Mouse (Mus musculus) lung, postnatal 0 days (tissue): ENCODE data around the gene Ctnnbl1.

Source experiments
- CTCF ChIP-seq: IDR thresholded peaks from 2 replicates; pipeline ENCODE4 v1.5.1; 2016; ENCODE audit warnings: antibody characterized with exemption, mild to moderate bottlenecking
- EP300 ChIP-seq: IDR thresholded peaks from 2 replicates; pipeline ENCODE4 v1.6.1; 2016; ENCODE audit warnings: antibody characterized with exemption, mild to moderate bottlenecking, control low read depth

GRCm38 (mm10) chr2:157887275-157888025, 150.2 kb downstream of the Ctnnbl1 start:
- TF ChIP-seq CTCF, result no peak
- TF ChIP-seq EP300, result no peak
